Mouse (Mus musculus) G1E (cell line): ENCODE data around the gene Agap1.

ENCODE experiments used
- CTCF ChIP-seq: IDR thresholded peaks from 2 replicates; pipeline ENCODE4 v1.5.1; 2012; ENCODE audit warnings: low read depth, low read length, inconsistent platforms, mixed read lengths
- GATA1 ChIP-seq: IDR thresholded peaks from 2 replicates; pipeline ENCODE4 v1.6.1; 2012; ENCODE audit warnings: borderline replicate concordance, low read length, inconsistent platforms, mixed read lengths
- POLR2AphosphoS5 ChIP-seq: IDR thresholded peaks from 2 replicates; pipeline ENCODE4 v1.6.1; 2012; ENCODE audit warnings: low read depth, low read length, inconsistent platforms; ENCODE audit not compliant: insufficient replicate concordance

DNA sequence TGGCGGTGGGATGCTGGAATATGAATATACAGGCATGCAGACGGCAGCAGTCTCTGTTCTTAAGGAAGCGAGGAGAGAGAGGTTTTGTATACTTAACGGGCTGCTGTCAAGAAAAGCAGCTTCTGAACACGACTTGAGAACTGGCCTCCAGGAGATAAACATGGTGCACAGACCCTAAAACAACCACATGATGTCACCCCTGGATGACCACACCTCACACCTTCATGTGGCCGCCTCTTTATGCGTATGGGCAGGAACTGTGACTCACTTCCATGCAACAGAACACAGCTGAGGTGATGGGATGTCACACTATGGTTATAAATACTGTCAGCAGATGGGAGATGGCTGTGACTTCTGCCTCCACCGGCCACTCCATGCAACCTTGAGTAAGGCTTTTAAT lies 28.5 kb upstream of the Agap1 start:
- TF ChIP-seq CTCF (no peak), GATA1 (no peak), POLR2AphosphoS5 (no peak)
